Mouse (Mus musculus): ENCODE data around the gene Rgs21. TPM values are rescaled to one million over a fixed set of nuclear protein-coding genes. Genes with fewer than 3 reads are reported as not detected.

Gene Rgs21
- polyA plus RNA-seq (2015; fragmentation: Illumina TruSeq; extraction: RNeasy Lipid Tissue Mini Kit (QIAGEN cat#74804); ENCODE audit: insufficient read depth, low read depth, low replicate concordance) = not detected

GRCm38 (mm10) chr1:144567567-144567966, at the start of gene Rgs21:
Gene Rgs21, minus strand, starts transcription at chr1:144567667.

Other genes starting within 250 kb of the Rgs21 start
- not detected for gene Rgs18, start 207.8 kb upstream of the Rgs21 start, polyA plus RNA-seq (2015; fragmentation: Illumina TruSeq; extraction: RNeasy Lipid Tissue Mini Kit (QIAGEN cat#74804); ENCODE audit: insufficient read depth, low read depth, low replicate concordance)